Mouse (Mus musculus): ENCODE data around the gene Naa80.
"Not testable (repeated sequence)": the region's sequence is repeated elsewhere in the genome, so short reads cannot be mapped to it uniquely, and the experiment has no call there.

Naa80 gene

DNA sequence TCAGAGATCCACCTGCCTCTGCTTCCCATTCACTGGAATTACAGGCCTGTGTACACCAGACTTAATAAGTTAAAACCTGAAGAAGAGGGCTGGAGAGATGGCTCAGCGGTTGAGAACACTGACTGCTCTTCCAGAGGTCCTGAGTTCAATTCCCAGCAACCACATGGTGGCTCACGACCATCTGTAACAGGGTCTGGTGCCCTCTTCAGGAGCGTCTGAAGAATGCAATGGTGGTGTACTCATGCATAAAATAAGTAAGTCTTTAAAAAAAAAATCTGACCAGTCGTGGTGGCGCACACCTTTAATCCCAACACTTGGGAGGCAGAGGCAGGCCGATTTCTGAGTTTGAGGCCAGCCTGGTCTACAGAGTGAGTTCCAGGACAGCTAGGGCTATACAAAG, 4.9 kb upstream of the Naa80 start:
- DNase-seq (ENCODE audit: low spot score) = not testable (repeated sequence)

DNA sequence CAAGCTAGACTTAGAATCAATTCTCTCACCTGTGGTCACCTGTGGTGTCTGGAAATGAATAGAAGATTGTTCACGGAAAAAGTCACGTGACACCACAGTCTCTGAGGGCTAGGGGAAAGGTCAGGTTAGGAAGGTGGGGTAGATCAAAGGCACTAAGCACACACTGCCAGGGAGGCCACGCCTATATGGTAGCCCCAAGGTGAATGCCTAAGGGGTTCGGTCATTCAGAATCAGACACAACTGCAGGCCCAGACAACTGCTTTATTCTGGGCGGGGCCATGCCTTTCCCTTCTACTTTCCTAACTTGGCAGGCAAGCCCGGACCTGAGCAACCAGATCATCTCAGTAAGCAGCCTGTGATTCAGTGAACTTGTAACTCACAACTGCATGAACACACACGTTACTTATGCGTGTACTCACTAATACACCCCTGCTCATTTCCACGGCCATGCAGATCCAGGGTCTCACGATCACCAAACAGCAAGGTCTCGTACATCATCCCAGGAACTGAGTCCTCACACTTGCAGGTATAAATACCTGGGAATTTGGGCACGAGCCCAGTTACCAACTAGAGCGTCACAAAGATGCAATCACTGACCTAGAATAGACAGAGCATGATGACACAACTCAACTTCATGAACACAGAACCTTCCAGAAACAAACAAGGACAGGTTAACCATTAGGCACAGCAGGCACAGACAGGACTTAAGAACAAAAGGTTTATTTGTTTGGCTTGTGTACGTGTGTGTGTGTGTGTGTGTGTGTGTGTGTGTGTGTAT, 2.9 kb upstream of the Naa80 start:
- DNase-seq (ENCODE audit: low spot score) = no peak

GRCm38 (mm10) chr9:107576357-107577107, 2.2 kb upstream of the Naa80 start, which contains the start of gene Hyal1:
TSS of gene Hyal1 (plus strand) at chr9:107576927.
- peak; percentile 85 for DNase-seq (ENCODE audit: low spot score)

DNA sequence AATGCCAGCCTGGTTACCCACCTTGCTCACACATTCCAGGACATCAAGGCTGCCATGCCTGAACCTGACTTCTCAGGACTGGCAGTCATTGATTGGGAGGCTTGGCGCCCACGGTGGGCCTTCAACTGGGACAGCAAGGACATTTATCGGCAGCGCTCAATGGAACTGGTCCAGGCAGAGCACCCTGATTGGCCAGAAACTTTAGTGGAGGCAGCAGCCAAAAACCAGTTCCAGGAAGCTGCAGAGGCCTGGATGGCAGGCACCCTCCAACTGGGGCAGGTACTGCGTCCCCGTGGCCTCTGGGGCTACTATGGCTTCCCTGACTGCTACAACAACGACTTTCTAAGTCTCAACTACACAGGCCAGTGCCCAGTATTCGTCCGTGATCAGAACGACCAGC, 816 bp upstream of the Naa80 start:
- DNase-seq (ENCODE audit: low spot score) = no peak

DNA sequence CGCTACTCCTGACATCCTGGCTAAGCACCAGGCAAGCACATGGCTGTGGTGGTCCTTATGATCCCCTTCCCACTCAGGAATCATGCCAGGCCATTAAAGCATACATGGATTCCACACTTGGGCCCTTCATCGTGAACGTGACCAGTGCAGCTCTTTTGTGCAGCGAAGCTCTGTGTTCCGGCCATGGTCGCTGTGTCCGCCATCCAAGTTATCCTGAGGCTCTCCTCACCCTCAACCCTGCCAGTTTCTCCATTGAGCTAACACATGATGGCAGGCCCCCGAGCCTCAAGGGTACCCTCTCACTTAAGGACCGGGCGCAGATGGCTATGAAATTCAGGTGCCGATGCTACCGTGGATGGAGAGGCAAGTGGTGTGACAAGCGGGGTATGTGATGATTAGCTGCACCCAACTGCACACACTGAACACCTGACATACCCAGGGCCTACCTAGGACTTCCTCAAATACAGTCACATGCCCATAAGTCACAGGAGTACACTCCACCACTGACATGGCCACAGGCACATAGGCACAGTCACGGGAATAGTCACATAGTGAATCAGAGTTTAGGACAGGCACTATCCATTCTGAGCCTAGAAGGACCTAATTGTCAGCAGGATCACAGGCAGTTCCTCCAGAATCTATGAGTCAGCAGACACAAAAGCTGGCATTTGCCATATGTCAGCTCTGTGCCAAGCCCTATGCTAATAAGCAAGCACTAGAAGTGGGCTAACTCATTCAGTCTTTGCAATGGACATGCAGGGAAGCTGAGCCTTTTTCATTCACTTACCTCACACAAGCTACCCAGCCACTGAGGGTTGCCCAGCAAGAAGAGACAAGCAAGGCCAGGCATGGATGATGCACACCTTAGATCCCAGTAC, 575 bp downstream of the Naa80 start:
- DNase-seq (ENCODE audit: low spot score) = no peak

GRCm38 (mm10) chr9:107580501-107581317, 2.0 kb downstream of the Naa80 start, which contains the start of gene Hyal3:
TSS of gene Hyal3 (plus strand) at chr9:107580818.
- DNase-seq (ENCODE audit: low spot score) = peak; percentile 86

- DNase-seq (ENCODE audit: low spot score) = no peak
Observed at GRCm38 (mm10) chr9:107581584-107581983, 2.9 kb downstream of the Naa80 start.

DNA sequence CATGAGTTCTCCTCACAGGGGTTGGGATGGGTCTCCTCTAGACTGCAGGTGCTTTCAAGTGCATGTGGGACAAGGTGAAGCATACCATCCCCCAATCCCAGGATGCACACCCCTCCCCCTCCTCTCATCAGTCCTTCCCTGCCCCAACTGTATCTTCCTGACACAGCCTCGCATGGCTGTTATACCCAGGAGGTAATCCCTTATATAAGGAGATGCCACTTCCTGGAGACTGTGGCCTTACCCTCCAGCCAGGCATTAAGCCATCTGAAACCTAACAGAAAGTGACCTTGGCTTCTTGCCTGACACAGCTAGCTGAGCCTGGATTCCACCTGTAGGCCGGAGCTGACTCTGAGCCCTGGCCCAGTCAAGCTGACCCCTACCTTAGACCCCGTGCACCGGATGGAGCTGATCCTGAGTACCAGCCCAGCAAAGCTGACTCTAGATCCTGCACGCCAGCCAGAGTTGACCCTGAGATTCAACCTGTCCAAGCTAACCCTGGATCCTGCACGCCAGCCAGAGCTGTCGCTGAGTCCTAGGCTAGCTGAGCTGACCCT, 3.9 kb downstream of the Naa80 start:
- DNase-seq (ENCODE audit: low spot score) = no peak

GRCm38 (mm10) chr9:107583174-107583573, 4.5 kb downstream of the Naa80 start:
- DNase-seq (ENCODE audit: low spot score) = no peak

DNA sequence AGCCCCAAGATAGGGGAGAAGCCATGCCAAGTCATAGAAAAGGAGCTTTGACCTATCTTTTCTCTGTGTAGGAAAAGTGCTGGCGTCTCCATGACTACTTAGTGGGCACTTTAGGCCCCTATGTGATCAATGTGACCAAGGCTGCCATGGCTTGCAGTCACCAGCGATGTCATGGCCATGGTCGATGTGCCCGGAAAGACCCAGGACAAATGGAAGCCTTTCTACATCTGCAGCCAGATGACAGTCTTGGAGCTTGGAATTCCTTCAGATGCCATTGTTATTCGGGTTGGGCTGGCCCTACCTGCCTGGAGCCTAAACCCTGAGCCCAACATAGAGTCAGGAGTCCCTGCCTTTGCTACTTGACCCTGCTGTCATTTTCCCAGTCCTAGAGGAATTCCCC, 7.8 kb downstream of the Naa80 start:
- no peak for DNase-seq (ENCODE audit: low spot score)

DNA sequence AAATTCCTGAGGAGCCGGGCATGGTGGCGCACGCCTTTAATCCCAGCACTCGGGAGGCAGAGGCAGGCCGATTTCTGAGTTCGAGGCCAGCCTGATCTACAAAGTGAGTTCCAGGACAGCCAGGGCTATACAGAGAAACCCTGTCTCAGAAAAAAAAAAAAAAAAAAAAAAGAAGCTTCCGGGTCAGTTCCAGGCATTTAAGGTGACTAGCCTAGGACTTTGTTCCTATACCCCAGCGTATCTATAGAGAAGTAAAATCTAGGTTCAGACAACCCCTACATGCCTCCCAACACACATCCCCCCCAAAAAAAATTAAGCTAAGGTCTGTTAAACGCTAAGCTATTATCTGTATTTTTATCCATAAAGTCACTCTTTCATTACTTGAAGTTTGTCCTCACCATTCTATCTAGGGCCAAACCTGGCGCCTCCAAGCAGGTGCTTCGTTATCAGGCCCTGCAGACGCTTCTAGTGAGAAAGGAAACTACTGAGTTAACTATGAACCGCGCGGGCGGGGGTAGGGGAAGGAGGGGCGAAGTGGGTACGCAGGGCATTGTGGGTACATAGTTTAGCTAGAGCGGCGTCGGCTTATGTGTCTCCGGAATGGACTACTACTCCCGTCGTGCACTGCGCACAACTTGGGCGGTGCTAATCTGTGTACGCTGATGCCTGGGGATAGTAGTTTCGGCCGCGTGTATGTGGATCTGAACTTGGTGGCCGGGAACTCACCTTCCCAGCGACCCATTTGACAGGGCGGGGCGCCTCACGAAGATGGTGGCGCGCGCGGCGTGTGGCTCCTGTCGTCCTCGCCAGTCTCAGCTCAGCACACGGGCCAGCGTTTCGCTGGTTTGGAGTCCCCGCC, 8.5 kb downstream of the Naa80 start, which contains the start of gene Ifrd2:
TSS of gene Ifrd2 (plus strand) at position 669 of the 859 bp plus-strand sequence.
- peak; percentile 92 for DNase-seq (ENCODE audit: low spot score)

- DNase-seq (ENCODE audit: low spot score) = no peak
Observed at GRCm38 (mm10) chr9:107587833-107588639, 9.3 kb downstream of the Naa80 start.

DNA sequence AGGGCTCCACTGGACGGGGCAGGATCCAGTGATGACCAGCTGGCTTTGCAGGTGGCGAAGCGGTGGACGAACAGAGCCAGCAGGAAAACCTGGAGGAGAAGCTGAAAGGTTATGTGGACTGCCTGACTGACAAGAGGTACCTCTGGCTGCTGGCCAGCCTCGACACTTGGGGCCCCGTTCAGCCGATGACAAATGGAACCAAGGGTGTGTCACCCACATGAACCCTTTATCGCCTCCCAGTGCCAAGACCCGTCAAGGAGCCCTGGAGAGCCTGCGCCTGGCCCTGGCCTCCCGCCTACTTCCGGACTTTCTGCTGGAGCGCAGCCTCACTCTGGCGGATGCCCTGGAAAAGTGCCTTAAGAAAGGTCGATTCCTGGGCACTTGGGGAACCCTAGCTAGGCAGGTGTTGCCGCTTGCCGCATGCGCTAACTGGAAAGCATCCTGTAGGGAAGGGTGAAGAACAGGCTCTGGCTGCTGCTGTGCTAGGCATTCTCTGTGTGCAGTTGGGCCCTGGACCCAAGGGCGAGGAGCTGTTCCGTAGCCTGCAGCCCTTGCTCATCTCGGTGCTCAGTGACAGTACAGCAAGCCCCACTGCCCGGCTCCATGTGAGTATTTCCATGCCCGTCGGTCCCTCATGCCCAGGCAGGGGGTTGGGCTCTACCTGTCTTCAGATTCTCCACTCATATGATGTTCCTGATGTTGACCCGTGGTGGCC, 11.5 kb downstream of the Naa80 start:
- no peak for DNase-seq (ENCODE audit: low spot score)

GRCm38 (mm10) chr9:107590773-107591060, 12.0 kb downstream of the Naa80 start:
- DNase-seq (ENCODE audit: low spot score) = no peak

- no peak for DNase-seq (ENCODE audit: low spot score)
Observed at GRCm38 (mm10) chr9:107593101-107593976, 14.7 kb downstream of the Naa80 start.

DNA sequence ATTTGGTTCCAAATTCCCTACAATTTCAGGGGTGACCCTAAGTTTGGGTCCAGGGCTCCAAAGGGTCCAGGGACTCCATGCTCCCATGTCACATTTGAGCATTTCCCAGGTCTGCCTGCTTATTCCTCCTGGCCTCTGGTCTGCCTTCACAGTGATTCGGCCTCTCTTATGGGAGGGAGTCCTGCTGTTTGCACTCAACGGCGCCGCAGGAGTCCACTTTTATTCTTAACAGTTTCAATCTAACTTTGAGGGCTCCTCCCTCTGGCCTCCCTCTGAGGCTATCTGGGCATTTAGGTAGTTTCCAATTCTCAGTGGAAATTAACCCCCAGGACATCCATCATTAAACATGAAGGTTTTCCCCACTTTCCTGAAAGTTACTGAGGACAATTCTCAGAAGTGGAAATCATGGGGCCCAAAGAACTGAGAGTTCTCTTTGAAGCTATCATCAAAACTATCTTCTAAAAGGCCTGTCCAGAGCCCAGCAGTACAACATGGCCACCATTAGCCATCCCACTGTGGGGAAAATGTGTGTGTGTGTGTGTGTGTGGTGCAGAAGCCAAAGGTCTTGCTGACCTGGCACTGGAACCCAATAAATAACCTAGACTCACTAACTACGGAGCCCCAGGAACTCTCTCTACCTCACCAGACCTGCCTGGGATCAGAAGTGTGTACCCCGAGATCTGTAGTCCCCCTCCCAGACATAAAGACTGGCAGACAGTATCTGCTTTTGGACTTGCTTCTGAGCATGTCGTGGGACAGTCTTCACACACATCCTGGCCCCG, 15.8 kb downstream of the Naa80 start:
- DNase-seq (ENCODE audit: low spot score) = no peak
